Mouse (Mus musculus): ENCODE data around the gene Atp6v0e. TPM values are rescaled to one million over a fixed set of nuclear protein-coding genes. Genes with fewer than 3 reads are reported as not detected.
A peak's percentile ranks its signal among the peaks of the same experiment; 100 is the strongest.

The Atp6v0e gene
- 109 and 112 TPM in 2 replicates for polyA plus RNA-seq (2016; fragmentation: Nextera tagmentation; extraction: Ambion mirVana)

DNA sequence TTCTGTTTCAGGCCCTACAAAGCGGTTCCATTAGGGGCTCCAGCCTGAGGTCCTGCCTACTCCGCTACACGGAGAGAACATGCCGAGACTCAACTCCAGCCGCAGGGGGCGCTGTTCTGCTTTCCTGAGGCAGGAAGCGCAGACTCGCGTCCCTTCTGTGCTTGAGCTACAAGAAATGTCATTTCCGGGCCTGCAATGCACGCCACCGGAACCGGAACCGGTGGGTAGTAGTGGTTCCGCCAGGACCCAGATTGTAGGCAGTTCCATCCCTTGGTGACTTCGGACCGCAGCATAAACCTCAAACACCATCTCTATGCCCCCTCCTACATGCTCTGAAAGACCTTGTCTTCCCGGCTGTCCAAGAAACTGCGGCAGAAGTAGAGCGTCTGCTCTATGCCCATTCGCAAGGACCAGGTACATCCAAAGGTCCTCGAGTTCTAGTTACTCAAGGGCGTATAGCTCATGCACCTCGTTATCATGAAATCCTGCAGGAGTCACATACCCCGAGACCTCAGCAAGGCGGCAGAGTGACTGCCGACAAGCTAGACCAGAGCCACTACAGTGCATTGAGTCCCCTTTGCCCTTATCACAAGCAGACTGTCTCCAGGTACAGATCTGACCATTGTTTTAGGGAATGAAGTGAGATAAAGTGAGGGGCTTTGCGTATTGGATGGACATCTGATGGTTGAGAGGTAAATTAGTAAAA lies at the start of gene Atp6v0e:
Gene Atp6v0e, plus strand, starts transcription at position 254 of the 706 bp plus-strand sequence.
- Histone ChIP-seq H3K4me1 (peaks cover 21% of the 10 kb centered on the region), H3K27me3 (replicated peaks) (no peaks in the 10 kb centered on the region), H3K9me3 (no peaks in the 10 kb centered on the region), H3K9ac (peak within 1 kb of the TSS; percentile 52), H3K27ac (no peak within 1 kb of the TSS), H3K36me3 (no peaks in the 10 kb centered on the region), H3K4me3 (peak within 1 kb of the TSS; percentile 52), H3K4me2 (replicated peaks) (peak within 1 kb of the TSS; percentile 79)
- 4% methylated on average over 28 of the region's 28 CpGs for WGBS
- ATAC-seq (ENCODE audit: low FRiP score, low read depth): peak; percentile 83; the same call in 1 of the 2 replicates

DNA sequence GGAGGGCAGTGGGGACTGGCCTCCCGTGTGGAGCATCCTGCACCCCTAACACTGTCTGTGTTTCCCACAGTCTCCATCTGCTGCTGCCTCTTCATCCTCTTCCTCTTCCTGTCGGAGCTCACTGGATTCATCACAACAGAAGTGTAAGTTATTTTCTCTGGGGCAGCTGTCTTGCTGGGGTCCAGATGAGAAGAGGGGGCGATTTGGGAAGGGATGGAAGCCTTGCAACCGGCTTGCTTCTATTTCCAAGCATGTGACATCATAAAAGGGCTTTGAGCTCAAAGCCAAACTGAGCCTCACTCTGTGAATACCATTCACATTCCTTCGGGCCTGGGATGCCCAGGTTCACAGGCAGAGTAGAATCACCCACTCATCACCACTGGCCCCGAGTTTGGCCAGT lies 48.7 kb upstream of the Atp6v0e start:
- H3K4me3 ChIP-seq: no peak overlapping the region
- no peak for ATAC-seq (ENCODE audit: low FRiP score, low read depth)
- H3K27me3 ChIP-seq (replicated peaks): no peaks in the 10 kb centered on the region
- H3K36me3 ChIP-seq: peaks cover 70% of the 10 kb centered on the region
- 80% methylated on average over 6 of the region's 6 CpGs for WGBS
- H3K9ac ChIP-seq: no peak overlapping the region
- no peak overlapping the region for H3K4me2 ChIP-seq (replicated peaks)
- H3K4me1 ChIP-seq: no peaks in the 10 kb centered on the region
- H3K27ac ChIP-seq: no peak overlapping the region
- no peaks in the 10 kb centered on the region for H3K9me3 ChIP-seq

DNA sequence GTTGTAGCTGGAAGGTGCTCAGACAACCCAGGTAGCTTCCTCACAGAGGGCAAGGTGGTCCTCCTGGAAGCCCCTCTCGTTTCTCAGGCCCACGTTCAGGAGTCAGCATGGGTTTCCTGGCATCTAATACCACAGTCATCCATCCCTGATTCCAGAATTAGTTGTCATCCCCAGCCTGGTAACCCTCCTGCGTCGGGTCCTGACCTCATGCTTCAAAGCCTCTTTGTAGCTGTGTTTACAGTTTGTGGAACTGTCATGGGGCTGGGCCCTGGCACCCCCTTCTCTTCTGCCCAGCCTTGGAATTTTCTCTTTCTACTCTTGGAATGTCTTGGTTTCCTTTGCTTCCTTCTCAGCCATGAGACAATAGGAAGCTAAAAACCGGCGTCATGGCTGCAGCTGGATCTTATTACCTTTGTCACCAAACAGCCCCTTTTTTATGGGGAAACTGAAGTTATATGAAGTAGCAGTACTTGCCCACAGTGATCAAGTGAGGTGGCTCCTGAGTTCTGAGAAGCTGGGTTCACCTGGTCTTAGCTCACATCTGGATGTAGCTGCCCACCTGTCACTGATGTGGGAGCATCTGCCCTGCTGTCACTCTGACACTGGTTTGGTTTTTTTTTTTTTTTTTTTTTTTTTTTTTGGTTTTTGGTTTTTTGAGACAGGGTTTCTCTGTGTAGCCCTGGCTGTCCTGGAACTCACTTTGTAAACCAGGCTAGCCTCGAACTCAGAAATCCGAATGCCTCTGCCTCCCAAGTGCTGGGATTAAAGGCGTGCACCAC lies 48.1 kb upstream of the Atp6v0e start:
- no peak overlapping the region for H3K9ac ChIP-seq
- no peak overlapping the region for H3K27ac ChIP-seq
- peaks cover 66% of the 10 kb centered on the region for H3K36me3 ChIP-seq
- ATAC-seq (ENCODE audit: low FRiP score, low read depth): no peak
- no peaks in the 10 kb centered on the region for H3K4me1 ChIP-seq
- H3K27me3 ChIP-seq (replicated peaks): no peaks in the 10 kb centered on the region
- no peak overlapping the region for H3K4me2 ChIP-seq (replicated peaks)
- H3K4me3 ChIP-seq: no peak overlapping the region
- H3K9me3 ChIP-seq: no peaks in the 10 kb centered on the region
- WGBS: 88% methylated on average over 9 of the region's 9 CpGs

DNA sequence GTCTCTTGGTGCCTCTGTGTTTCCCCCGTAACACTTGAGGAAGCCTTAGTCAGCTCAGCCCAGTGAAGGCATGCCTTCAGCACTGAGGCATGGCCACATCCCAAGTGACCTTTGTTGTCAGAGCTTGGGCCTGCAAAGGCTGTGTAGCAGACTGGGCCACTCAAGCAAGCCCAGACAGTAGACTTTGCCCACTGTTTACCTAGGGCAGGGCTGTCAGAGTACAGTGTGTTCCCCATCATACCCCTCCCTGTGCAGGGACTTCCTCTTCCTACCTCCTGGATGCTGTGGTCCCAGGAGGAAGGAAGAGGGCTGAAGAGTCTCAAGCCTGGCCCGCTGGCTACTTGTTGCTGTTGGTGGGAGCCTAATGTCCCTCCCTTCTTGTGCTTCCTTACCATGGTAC lies 46.3 kb upstream of the Atp6v0e start:
- ATAC-seq (ENCODE audit: low FRiP score, low read depth): no peak
- Histone ChIP-seq H3K4me2 (replicated peaks) (no peak overlapping the region), H3K4me1 (no peaks in the 10 kb centered on the region), H3K27me3 (replicated peaks) (no peaks in the 10 kb centered on the region), H3K9me3 (no peaks in the 10 kb centered on the region), H3K4me3 (no peak overlapping the region), H3K27ac (no peak overlapping the region), H3K36me3 (peaks cover 61% of the 10 kb centered on the region), H3K9ac (no peak overlapping the region)
- 91% methylated on average over 2 of the region's 2 CpGs for WGBS

DNA sequence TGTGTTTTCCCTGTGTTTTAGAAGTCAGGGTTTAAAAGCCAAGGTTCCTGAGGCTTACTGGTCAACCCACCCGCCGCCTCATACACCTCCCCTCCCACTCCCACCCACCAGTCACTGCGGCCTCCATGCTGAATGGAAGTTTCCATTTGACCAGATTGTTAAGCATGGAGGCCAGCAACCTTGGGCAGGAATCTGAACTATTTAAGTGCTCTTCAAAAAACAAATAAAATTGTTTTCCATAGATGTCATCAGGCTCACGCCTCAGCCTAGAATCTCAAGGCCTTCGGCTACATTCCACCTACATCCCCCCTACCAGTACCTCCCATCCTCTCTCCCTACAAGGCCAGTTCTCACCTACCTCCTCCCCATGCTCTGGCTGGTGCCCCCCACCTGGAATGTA lies 44.5 kb upstream of the Atp6v0e start:
- WGBS: 92% methylated on average over 5 of the region's 5 CpGs
- no peaks in the 10 kb centered on the region for H3K9me3 ChIP-seq
- H3K4me2 ChIP-seq (replicated peaks): no peak overlapping the region
- H3K4me3 ChIP-seq: no peak overlapping the region
- peaks cover 55% of the 10 kb centered on the region for H3K36me3 ChIP-seq
- no peak overlapping the region for H3K9ac ChIP-seq
- no peaks in the 10 kb centered on the region for H3K4me1 ChIP-seq
- no peaks in the 10 kb centered on the region for H3K27me3 ChIP-seq (replicated peaks)
- ATAC-seq (ENCODE audit: low FRiP score, low read depth): no peak
- no peak overlapping the region for H3K27ac ChIP-seq

DNA sequence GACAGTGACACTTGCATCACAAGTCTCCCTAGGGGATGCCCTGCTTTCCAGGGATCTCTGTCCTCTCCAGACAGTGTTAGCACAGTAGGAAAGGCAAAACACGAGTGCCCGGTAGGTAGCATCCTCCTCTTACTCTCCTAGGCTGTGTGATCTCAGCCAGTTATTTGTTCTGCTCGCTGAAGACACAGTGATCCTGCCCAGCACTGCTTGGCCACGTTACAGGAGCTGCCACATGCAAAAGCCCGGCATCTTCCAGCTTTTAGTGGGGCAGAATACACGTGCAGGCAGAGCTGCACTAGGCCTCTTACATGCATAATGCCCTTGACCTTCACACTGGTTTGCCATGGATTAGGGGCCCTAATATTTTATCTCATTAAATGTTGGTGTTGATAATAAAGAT lies 43.5 kb upstream of the Atp6v0e start:
- no peaks in the 10 kb centered on the region for H3K27me3 ChIP-seq (replicated peaks)
- no peaks in the 10 kb centered on the region for H3K4me1 ChIP-seq
- no peak overlapping the region for H3K4me2 ChIP-seq (replicated peaks)
- H3K9ac ChIP-seq: no peak overlapping the region
- ATAC-seq (ENCODE audit: low FRiP score, low read depth): no peak
- 92% methylated on average over 6 of the region's 6 CpGs for WGBS
- H3K4me3 ChIP-seq: no peak overlapping the region
- no peaks in the 10 kb centered on the region for H3K9me3 ChIP-seq
- peaks cover 56% of the 10 kb centered on the region for H3K36me3 ChIP-seq
- no peak overlapping the region for H3K27ac ChIP-seq

DNA sequence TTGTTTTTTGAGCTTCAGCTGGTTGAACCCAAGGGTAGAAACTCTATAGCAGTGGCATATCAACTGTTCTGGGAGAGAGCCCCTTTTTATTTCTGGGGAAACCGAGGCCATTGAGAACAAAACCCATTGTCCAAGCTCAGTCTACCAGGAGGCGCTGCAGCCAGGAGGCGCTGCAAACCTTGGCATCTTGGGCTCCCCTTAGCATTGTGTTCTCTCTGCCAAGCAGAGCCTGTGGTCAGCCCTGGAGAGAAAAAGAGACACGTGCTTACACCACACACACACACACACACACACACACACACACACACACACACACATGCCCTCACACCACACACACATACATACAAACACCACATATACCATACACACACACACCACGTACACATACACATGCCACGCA lies 42.7 kb upstream of the Atp6v0e start:
- Histone ChIP-seq H3K4me2 (replicated peaks) (no peak overlapping the region), H3K27ac (no peak overlapping the region), H3K4me3 (no peak overlapping the region), H3K4me1 (no peaks in the 10 kb centered on the region), H3K27me3 (replicated peaks) (no peaks in the 10 kb centered on the region), H3K36me3 (peaks cover 59% of the 10 kb centered on the region), H3K9ac (no peak overlapping the region), H3K9me3 (no peaks in the 10 kb centered on the region)
- WGBS: 92% methylated on average over 6 of the region's 6 CpGs
- no peak for ATAC-seq (ENCODE audit: low FRiP score, low read depth)

DNA sequence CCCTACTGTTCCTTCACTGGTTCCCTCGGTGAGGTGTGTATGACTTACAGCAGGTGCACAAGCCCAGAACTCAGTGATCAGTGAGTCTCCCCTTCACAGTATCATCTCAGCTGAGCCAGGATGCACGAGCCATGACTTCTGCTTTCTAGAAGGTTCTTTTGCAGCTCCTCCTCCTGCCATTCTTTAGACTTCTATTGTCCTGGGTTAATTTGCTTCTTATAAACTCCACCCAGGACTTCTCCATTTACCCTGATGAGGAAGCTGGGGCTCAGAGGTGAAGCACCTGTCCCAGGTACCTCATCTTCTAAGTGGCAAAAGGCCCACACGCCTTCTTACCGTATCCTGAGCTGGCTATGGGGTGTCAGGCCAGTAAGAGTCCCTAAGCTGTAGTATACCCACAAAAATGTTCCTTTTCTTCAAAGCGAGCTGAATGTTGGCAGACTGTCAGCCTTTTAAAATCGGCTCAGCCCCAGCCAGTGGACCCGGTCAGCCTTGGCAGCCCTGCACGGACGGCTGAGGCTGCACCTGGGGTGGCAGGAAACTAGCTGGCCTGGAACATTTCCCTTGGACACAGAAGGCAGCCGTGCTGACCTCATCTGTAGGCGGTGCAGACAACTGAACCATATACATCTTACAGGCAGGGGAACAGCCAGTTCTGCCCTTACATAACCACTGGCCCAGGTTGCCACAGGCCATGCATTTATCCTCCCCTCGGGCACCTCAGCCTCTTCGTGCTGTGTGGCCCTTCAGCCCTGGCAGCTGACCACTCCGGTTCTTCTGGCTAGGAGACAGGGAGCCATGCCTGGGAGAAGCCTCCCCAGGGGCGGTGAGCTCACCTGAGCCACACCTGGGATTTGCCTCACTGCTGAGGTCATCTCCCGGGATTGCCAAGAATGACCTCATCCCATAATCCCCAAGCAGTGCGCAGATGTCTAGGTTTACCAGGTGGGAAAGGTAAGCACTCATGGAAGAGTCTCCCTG lies 42.0 kb upstream of the Atp6v0e start:
- H3K9me3 ChIP-seq: no peaks in the 10 kb centered on the region
- ATAC-seq (ENCODE audit: low FRiP score, low read depth): no peak
- no peaks in the 10 kb centered on the region for H3K4me1 ChIP-seq
- H3K9ac ChIP-seq: no peak overlapping the region
- H3K4me3 ChIP-seq: no peak overlapping the region
- no peaks in the 10 kb centered on the region for H3K27me3 ChIP-seq (replicated peaks)
- 92% methylated on average over 17 of the region's 17 CpGs for WGBS
- H3K4me2 ChIP-seq (replicated peaks): no peak overlapping the region
- peaks cover 62% of the 10 kb centered on the region for H3K36me3 ChIP-seq
- no peak overlapping the region for H3K27ac ChIP-seq

DNA sequence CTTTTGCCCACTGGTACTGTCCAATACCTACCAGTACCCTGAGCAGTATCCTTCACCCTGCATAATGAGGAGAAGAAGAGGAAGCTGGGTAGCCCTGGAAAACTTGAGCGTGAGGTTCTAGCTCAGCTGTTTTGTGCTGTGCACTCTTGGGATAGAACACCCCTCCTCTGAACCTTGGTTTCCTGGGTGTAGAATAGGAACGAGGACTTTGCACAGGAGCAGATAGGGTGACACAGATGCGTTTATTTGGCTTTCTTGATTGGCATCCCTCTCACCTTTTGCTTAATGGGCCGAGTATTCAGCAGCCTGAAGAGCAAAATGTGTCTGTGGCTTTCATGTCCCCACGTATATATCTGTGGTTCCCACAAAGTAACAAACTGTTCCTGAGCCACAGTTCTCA lies 41.1 kb upstream of the Atp6v0e start:
- H3K9me3 ChIP-seq: no peaks in the 10 kb centered on the region
- H3K4me2 ChIP-seq (replicated peaks): no peak overlapping the region
- no peak overlapping the region for H3K9ac ChIP-seq
- peaks cover 57% of the 10 kb centered on the region for H3K36me3 ChIP-seq
- no peak overlapping the region for H3K4me3 ChIP-seq
- H3K27ac ChIP-seq: no peak overlapping the region
- ATAC-seq (ENCODE audit: low FRiP score, low read depth): no peak
- no peaks in the 10 kb centered on the region for H3K27me3 ChIP-seq (replicated peaks)
- WGBS: 89% methylated on average over 5 of the region's 5 CpGs
- H3K4me1 ChIP-seq: no peaks in the 10 kb centered on the region

DNA sequence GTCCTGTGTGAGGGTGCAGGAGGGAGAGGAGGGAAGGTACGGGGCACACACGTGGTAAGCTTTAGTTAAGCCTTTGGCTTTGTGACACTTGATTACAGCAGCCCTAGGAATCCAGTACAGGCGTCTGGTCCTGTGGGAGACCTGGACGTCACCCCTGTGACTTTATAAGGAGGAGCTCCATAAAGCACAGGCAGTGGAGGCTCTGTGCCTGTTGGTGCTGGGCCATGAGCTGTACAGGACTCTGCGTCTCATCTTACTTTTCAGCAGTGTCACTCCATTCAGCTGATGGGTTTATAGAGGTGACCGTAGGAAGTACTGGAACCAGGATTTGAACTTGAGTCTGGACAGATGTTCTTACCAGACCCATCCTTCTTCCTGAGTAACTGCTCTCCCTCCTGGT lies 39.0 kb upstream of the Atp6v0e start:
- Histone ChIP-seq H3K9me3 (no peaks in the 10 kb centered on the region), H3K9ac (no peak overlapping the region), H3K36me3 (peaks cover 57% of the 10 kb centered on the region), H3K4me3 (no peak overlapping the region), H3K27ac (no peak overlapping the region), H3K4me2 (replicated peaks) (no peak overlapping the region), H3K27me3 (replicated peaks) (no peaks in the 10 kb centered on the region), H3K4me1 (no peaks in the 10 kb centered on the region)
- no peak for ATAC-seq (ENCODE audit: low FRiP score, low read depth)
- 89% methylated on average over 6 of the region's 6 CpGs for WGBS

DNA sequence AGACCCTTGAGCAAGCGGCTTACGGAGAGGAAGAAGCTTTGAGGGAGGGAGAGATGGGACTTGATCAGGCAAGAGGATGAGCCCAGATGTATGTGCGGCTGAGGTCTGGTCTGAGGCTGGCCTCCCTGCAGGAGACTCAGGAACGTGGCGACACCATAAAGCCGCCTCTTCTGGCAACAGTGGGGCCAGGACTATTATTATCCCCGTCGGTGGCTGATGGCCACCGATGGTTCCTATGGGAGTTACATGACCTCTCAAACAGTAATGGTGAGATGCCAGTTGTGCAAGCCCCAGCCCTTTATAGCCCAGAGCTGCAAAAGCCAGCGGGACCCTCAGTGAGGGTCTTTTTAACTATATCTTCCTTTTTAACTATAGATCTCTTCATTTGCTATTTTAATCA lies 38.0 kb upstream of the Atp6v0e start:
- Histone ChIP-seq H3K36me3 (peaks cover 67% of the 10 kb centered on the region), H3K4me2 (replicated peaks) (no peak overlapping the region), H3K9ac (no peak overlapping the region), H3K9me3 (no peaks in the 10 kb centered on the region), H3K4me1 (no peaks in the 10 kb centered on the region), H3K27ac (no peak overlapping the region), H3K27me3 (replicated peaks) (no peaks in the 10 kb centered on the region), H3K4me3 (no peak overlapping the region)
- ATAC-seq (ENCODE audit: low FRiP score, low read depth): no peak
- WGBS: 79% methylated on average over 10 of the region's 10 CpGs

DNA sequence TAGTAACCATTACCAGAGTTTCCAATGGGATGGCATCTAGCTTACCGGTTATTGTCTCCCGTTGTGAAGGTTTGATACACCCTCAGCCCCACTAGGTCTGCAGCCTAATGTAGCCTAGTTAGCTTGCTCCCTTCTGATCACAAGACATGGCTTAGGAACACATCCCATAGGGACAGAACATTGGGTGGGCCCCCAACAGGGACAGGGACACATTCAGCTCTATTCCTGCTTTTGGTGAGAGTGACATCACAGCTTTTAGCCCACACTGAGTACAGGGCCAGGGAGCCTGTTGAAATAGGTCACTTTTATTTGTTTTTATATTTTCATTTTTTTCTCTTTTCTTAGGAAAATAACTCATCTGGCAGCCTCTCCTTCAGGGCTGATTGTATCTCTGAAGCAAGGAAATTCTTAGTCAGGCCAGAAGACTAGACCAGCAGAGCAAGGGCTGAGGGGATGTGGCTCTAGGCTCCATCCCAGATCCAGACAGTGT lies 37.5 kb upstream of the Atp6v0e start:
- Histone ChIP-seq H3K36me3 (peaks cover 67% of the 10 kb centered on the region), H3K4me2 (replicated peaks) (no peak overlapping the region), H3K9ac (no peak overlapping the region), H3K4me1 (no peaks in the 10 kb centered on the region), H3K27me3 (replicated peaks) (no peaks in the 10 kb centered on the region), H3K27ac (no peak overlapping the region), H3K9me3 (no peaks in the 10 kb centered on the region), H3K4me3 (no peak overlapping the region)
- no peak for ATAC-seq (ENCODE audit: low FRiP score, low read depth)
- WGBS: 91% methylated on average over 2 of the region's 2 CpGs

Data from neural tube, embryonic 12.5 days (tissue).